Mouse (Mus musculus): ENCODE measurements at regions not wholly inside any gene's neighbourhood (a gene's known extent, or its start where the extent isn't known, plus 50 kb on each side); places are given as distances from the start of the nearest gene placed in this dataset.

- no peak for TF ChIP-seq CTCF (IDR thresholded peaks at IDR 0.05; ENCODE audit: low read depth)
- TF ChIP-seq EP300 (optimal IDR thresholded peaks at IDR 0.05), result no peak
Observed at GRCm38 (mm10) chr11:44155591-44155990, 244.3 kb upstream of the Il12b start.
